Mouse (Mus musculus): Measurements from ENCODE around the gene Ptgs1. TPM values are rescaled to one million over a fixed set of nuclear protein-coding genes. Genes with fewer than 3 reads are reported as not detected.

Ptgs1 gene
- total RNA-seq, 2 experiments from 2014 or later = 12.1 to 13.0 TPM

GRCm38 (mm10) chr2:36214425-36214824, 15.8 kb upstream of the Ptgs1 start:
- DNase-seq = peak; percentile 38

- DNase-seq = no peak
Measured at GRCm38 (mm10) chr2:36215203-36215739, 15.0 kb upstream of the Ptgs1 start.

GRCm38 (mm10) chr2:36216546-36216945, 13.7 kb upstream of the Ptgs1 start:
- DNase-seq = no peak

- no peak for DNase-seq
Measured at GRCm38 (mm10) chr2:36216953-36217573, 13.2 kb upstream of the Ptgs1 start.

- no peak for DNase-seq
Measured at GRCm38 (mm10) chr2:36217692-36218233, 12.5 kb upstream of the Ptgs1 start.

GRCm38 (mm10) chr2:36220106-36220505, 10.1 kb upstream of the Ptgs1 start:
- no peak for DNase-seq

- peak; percentile 58 for DNase-seq
Measured at GRCm38 (mm10) chr2:36220891-36221290, 9.3 kb upstream of the Ptgs1 start.

- no peak for DNase-seq
Measured at GRCm38 (mm10) chr2:36222168-36222848, 7.9 kb upstream of the Ptgs1 start.

- no peak for DNase-seq
Measured at GRCm38 (mm10) chr2:36223436-36223835, 6.8 kb upstream of the Ptgs1 start.

- no peak for DNase-seq
Measured at GRCm38 (mm10) chr2:36224153-36224552, 6.1 kb upstream of the Ptgs1 start.

- DNase-seq = no peak
Measured at GRCm38 (mm10) chr2:36224599-36224998, 5.6 kb upstream of the Ptgs1 start.

GRCm38 (mm10) chr2:36230967-36231366, 741 bp downstream of the Ptgs1 start:
- no peak for DNase-seq

GRCm38 (mm10) chr2:36234526-36235368, 4.5 kb downstream of the Ptgs1 start:
- no peak for DNase-seq

GRCm38 (mm10) chr2:36235917-36236316, 5.7 kb downstream of the Ptgs1 start:
- peak; percentile 56 for DNase-seq

- no peak for DNase-seq
Measured at GRCm38 (mm10) chr2:36236889-36237288, 6.7 kb downstream of the Ptgs1 start.

GRCm38 (mm10) chr2:36237557-36237956, 7.3 kb downstream of the Ptgs1 start:
- no peak for DNase-seq

GRCm38 (mm10) chr2:36238467-36238866, 8.2 kb downstream of the Ptgs1 start:
- DNase-seq = no peak

- no peak for DNase-seq
Measured at GRCm38 (mm10) chr2:36238951-36239350, 8.7 kb downstream of the Ptgs1 start.

GRCm38 (mm10) chr2:36242514-36242913, 12.3 kb downstream of the Ptgs1 start:
- DNase-seq = no peak

- DNase-seq = no peak
Measured at GRCm38 (mm10) chr2:36243296-36243891, 13.2 kb downstream of the Ptgs1 start.

GRCm38 (mm10) chr2:36243892-36244309, 13.7 kb downstream of the Ptgs1 start:
- no peak for DNase-seq

- no peak for DNase-seq
Measured at GRCm38 (mm10) chr2:36244705-36245104, 14.5 kb downstream of the Ptgs1 start.

All from adrenal gland, postnatal 10 days (tissue).